Mouse (Mus musculus) urinary bladder, postnatal 0 days (tissue): ENCODE results near the gene Stoml3. TPM values are rescaled to one million over a fixed set of nuclear protein-coding genes. Genes with fewer than 3 reads are reported as not detected.

Experiments used
- polyA plus RNA-seq: library from polyadenylated mRNA; unstranded; fragments of >200 nt; fragmentation: Nextera tagmentation; extraction: Ambion mirVana; gene quantifications from 2 replicates; pipeline ENCODE4 v1.2.1, GENCODE M21; 2015

Stoml3 gene
- 0.11 and 0.17 TPM in 2 replicates for polyA plus RNA-seq

DNA sequence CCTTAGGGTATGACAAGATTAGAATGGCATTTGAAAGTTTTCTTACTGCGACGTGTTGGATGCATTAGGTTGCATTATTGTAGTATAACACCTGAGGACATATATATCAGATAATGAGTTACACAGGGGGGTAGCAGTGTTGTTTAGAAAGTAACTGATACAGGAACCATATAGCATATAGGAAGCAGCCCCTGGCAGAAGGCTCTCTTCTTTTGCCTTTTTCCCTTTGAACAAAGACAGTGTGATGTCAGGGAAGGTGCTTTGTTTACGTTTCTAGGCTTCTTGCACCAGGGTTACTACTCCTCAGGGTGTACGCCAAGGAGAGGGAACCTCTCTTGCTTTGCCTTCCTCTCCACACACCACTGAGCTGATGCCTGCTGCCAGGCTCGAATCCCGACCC lies at the start of gene Stoml3:
Stoml3 (plus strand) TSS at position 301 of the 400 bp plus-strand sequence.

GRCm38 (mm10) chr3:53463046-53463764 lies 25.2 kb upstream of the Stoml3 start, which contains the start of the genes Nhlrc3 and Proser1:
Nhlrc3 (minus strand) TSS chr3:53463332.
Proser1 (plus strand) TSS chr3:53463666.

Other genes starting within 250 kb of the Stoml3 start
- gene Nhlrc3, start 25.3 kb upstream of the Stoml3 start, polyA plus RNA-seq, result 7.5 and 8.1 TPM in 2 replicates
- 6.2 and 6.3 TPM in 2 replicates for gene Proser1, start 25.0 kb upstream of the Stoml3 start, polyA plus RNA-seq
- gene Frem2, start 168.7 kb downstream of the Stoml3 start, polyA plus RNA-seq, result 12.8 and 13.6 TPM in 2 replicates